Mouse (Mus musculus) liver, adult 2 months (tissue): ENCODE data around the gene Dbi. TPM values are rescaled to one million over a fixed set of nuclear protein-coding genes. Genes with fewer than 3 reads are reported as not detected.

Source experiments
- DNase-seq: peaks from one replicate; pipeline ENCODE4 v3.0.0-alpha.2; 2011; ENCODE audit warnings: low read depth, low spot score; ENCODE audit errors: extremely low read depth
- H3K27ac ChIP-seq: fragments of 200-500 bp; replicated peaks from 2 replicates; pipeline ENCODE4 v1.5.1; 2012; ENCODE audit warnings: low read depth, mild to moderate bottlenecking, control low read depth, inconsistent platforms, low read length; ENCODE audit not compliant: insufficient read depth
- H3K27me3 ChIP-seq: fragments of 200-500 bp; 2 replicates; pipeline ENCODE4 v1.6.1; 2012; ENCODE audit warnings: mild to moderate bottlenecking, moderate library complexity, low read length, inconsistent platforms; ENCODE audit not compliant: control insufficient read depth, insufficient read depth
- H3K36me3 ChIP-seq: fragments of 200-500 bp; 2 replicates; pipeline ENCODE4 v1.6.1; 2012; ENCODE audit warnings: low read length, inconsistent platforms; ENCODE audit not compliant: control insufficient read depth, insufficient read depth
- H3K4me1 ChIP-seq: fragments of 200-500 bp; 2 replicates; pipeline ENCODE4 v1.6.1; 2011; ENCODE audit warnings: low read length; ENCODE audit not compliant: control insufficient read depth, insufficient read depth
- H3K4me3 ChIP-seq: fragments of 200-500 bp; 2 replicates; pipeline ENCODE4 v1.5.1; 2011; ENCODE audit warnings: low read depth, mild to moderate bottlenecking, control low read depth, low read length, moderate library complexity; ENCODE audit not compliant: insufficient read depth
- H3K79me2 ChIP-seq: fragments of 200-500 bp; 2 replicates; pipeline ENCODE4 v1.6.1; 2012; ENCODE audit warnings: inconsistent platforms, mild to moderate bottlenecking, low read length, moderate library complexity; ENCODE audit not compliant: control insufficient read depth, insufficient read depth
- H3K9ac ChIP-seq: fragments of 200-500 bp; 2 replicates; pipeline ENCODE4 v1.6.1; 2012; ENCODE audit warnings: low read depth, mild to moderate bottlenecking, control low read depth, inconsistent platforms, low read length
- CTCF ChIP-seq: fragments of 200-500 bp; IDR thresholded peaks from 2 replicates; pipeline ENCODE4 v1.5.1; 2011; ENCODE audit warnings: low read depth, low read length, control low read depth
- POLR2A ChIP-seq: fragments of 200-500 bp; IDR thresholded peaks from 2 replicates; pipeline ENCODE4 v1.6.1; 2011; ENCODE audit warnings: low read length, control low read depth; ENCODE audit not compliant: insufficient read depth; ENCODE audit errors: extremely low read depth
- WGBS: fragments of 180-500 bp; shearing (Covaris S2); methylation state at CpG from one replicate; pipeline ENCODE4 v1.1.7; 2018; 5-methylcytosine and 5-hydroxymethylcytosine counted together
- polyA plus RNA-seq: library from polyadenylated mRNA; depleted of rRNA; stranded (reverse); fragments of >200 nt; gene quantifications from 2 replicates; pipeline ENCODE4 v1.2.3, GENCODE M21; 2012
- total RNA-seq: library from RNA; depleted of rRNA; stranded (reverse); fragments of >200 nt; gene quantifications from 2 replicates; pipeline ENCODE4 v1.2.3, GENCODE M21; 2014

Dbi gene
- total and polyA plus RNA-seq, 2 experiments = 1,632 to 1,850 TPM

DNA sequence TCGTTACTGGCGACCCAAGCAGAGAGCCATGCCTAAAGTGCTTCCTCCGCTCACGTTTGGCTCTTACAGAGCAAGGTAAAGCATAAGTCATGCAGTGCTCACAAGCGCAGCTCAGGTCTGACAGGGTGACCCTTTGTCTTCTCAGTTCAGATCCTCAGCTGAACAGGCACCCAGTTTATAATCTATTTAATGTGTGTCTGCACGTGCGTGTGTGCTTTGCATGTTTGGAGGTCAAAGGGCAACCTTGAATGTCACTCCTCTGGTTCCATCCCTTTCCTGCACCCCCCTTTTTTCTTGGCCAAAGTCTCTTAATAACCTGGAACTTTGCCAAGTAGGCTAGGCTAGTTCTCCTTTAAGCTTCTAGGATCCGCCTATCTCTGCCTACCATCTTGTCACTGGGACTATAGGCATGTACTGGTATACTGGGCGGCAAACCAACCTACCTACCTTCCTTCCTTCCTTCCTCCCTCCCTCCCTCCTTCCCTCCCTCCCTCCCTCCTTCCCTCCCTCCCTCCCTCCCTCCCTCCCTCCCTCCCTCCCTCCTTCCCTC is 19.3 kb upstream of the Dbi start:
- peaks cover 3% of the 10 kb centered on the region; the same call in 1 of the 2 replicates for H3K4me1 ChIP-seq
- H3K4me3 ChIP-seq = no peak overlapping the region
- peak; percentile 31 for DNase-seq
- H3K36me3 ChIP-seq = no peaks in the 10 kb centered on the region
- H3K9ac ChIP-seq = no peak overlapping the region
- no peak overlapping the region for H3K27ac ChIP-seq
- TF ChIP-seq POLR2A = no peak
- TF ChIP-seq CTCF = no peak
- WGBS = 73% methylated on average over 9 of the region's 9 CpGs
- H3K79me2 ChIP-seq = no peaks in the 10 kb centered on the region
- no peaks in the 10 kb centered on the region for H3K27me3 ChIP-seq

GRCm38 (mm10) chr1:120138923-120139540 is 18.2 kb upstream of the Dbi start:
- 75% methylated on average over 7 of the region's 7 CpGs for WGBS

DNA sequence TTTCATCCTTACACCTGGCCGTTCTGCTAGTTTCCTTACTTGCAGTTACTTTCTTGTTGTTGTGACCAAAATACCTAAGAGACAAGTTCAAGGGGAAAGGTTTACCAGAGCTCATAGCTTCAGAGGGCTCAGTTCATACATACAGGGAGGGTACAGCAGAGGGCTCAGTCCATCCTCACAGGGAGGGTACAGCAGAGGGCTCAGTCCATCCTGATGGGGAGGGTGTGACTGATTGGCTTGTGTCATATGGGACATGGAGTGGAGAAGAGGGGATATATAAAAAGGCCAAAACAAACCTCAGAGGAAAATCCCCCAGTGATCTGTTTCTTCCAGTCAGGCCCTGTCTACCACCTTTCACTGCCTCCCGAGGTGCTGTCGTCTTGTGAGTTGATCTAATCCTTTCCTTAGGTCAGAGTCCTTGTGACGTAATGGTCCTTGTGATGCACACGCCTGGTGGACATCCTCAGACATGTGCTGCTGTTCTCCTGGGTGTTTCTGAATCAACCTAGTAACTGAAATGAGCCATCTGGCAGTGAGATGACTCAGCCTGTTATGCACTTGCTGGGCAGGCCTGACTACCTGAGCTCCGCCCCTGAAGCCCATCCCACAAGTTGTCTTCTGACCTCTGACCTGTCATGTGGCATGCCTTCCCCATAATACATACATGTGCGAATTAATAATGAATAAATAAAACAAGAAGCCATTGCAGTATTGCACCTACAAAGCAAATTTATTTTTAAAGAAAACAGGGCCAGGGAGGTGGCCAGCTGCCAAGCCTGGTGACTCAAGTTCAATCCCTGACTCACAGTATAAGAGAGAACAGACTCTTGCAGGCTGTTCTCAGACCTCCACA is 15.3 kb upstream of the Dbi start:
- Histone ChIP-seq H3K79me2 (no peaks in the 10 kb centered on the region), H3K9ac (no peak overlapping the region), H3K27ac (no peak overlapping the region), H3K27me3 (no peaks in the 10 kb centered on the region), H3K4me1 (peaks cover 3% of the 10 kb centered on the region; the same call in 1 of the 2 replicates), H3K4me3 (no peak overlapping the region), H3K36me3 (no peaks in the 10 kb centered on the region)
- DNase-seq = peak; percentile 63
- WGBS = 68% methylated on average over 7 of the region's 7 CpGs
- TF ChIP-seq POLR2A = no peak
- TF ChIP-seq CTCF = no peak

More at GRCm38 (mm10) chr1:120138923-120139540, 18.2 kb upstream of the Dbi start:
- Histone ChIP-seq H3K4me1 (peaks cover 3% of the 10 kb centered on the region; the same call in 1 of the 2 replicates), H3K36me3 (no peaks in the 10 kb centered on the region), H3K4me3 (no peak overlapping the region), H3K27ac (no peak overlapping the region), H3K79me2 (no peaks in the 10 kb centered on the region), H3K9ac (no peak overlapping the region), H3K27me3 (no peaks in the 10 kb centered on the region)
- DNase-seq = no peak
- TF ChIP-seq CTCF (no peak), POLR2A (no peak)

GRCm38 (mm10) chr1:120132376-120132775 is 11.5 kb upstream of the Dbi start:
- 94% methylated on average over 1 of the region's 1 CpGs for WGBS
- no peaks in the 10 kb centered on the region for H3K79me2 ChIP-seq
- no peak for TF ChIP-seq POLR2A
- TF ChIP-seq CTCF = no peak
- no peaks in the 10 kb centered on the region for H3K27me3 ChIP-seq
- H3K27ac ChIP-seq = no peak overlapping the region
- no peaks in the 10 kb centered on the region for H3K36me3 ChIP-seq
- DNase-seq = no peak
- no peak overlapping the region for H3K4me3 ChIP-seq
- peaks cover 5% of the 10 kb centered on the region; the same call in 1 of the 2 replicates for H3K4me1 ChIP-seq
- H3K9ac ChIP-seq = no peak overlapping the region

- WGBS = 58% methylated on average over 9 of the region's 9 CpGs
- H3K9ac ChIP-seq = no peak overlapping the region
- H3K36me3 ChIP-seq = no peaks in the 10 kb centered on the region
- H3K79me2 ChIP-seq = peaks cover 2% of the 10 kb centered on the region; the same call in 1 of the 2 replicates
- no peak overlapping the region for H3K4me3 ChIP-seq
- TF ChIP-seq POLR2A (no peak), CTCF (no peak)
- no peak overlapping the region for H3K27ac ChIP-seq
- peaks cover 12% of the 10 kb centered on the region for H3K4me1 ChIP-seq
- H3K27me3 ChIP-seq = no peaks in the 10 kb centered on the region
- DNase-seq = peak; percentile 77
These were observed 5.4 kb upstream of the Dbi start for GRCm38 (mm10) chr1:120126318-120126717.
